Mouse (Mus musculus) thymus, adult 2 months (tissue): Measurements from ENCODE around the gene Gtf2a1.

Experiments
- CTCF ChIP-seq: fragments of 200-500 bp; IDR thresholded peaks from 2 replicates; pipeline ENCODE4 v1.5.1; 2012; ENCODE audit warnings: mild to moderate bottlenecking, control low read depth, low read length, moderate library complexity, borderline replicate concordance; ENCODE audit not compliant: control insufficient read depth, poor library complexity, insufficient read depth; ENCODE audit errors: extremely low read depth
- POLR2A ChIP-seq: fragments of 200-500 bp; IDR thresholded peaks from 2 replicates; pipeline ENCODE4 v1.6.1; 2012; ENCODE audit warnings: mild to moderate bottlenecking, low read length, control low read depth, moderate library complexity; ENCODE audit not compliant: control insufficient read depth, poor library complexity, insufficient read depth; ENCODE audit errors: extremely low read depth

GRCm38 (mm10) chr12:91609425-91609824 is 19.1 kb upstream of the Gtf2a1 start:
- TF ChIP-seq CTCF: no peak
- TF ChIP-seq POLR2A: no peak
